Mouse (Mus musculus): ENCODE data around the gene Faap100. TPM values are rescaled to one million over a fixed set of nuclear protein-coding genes. Genes with fewer than 3 reads are reported as not detected.

The Faap100 gene
- total RNA-seq, 1 experiment, result 27.2 TPM

DNA sequence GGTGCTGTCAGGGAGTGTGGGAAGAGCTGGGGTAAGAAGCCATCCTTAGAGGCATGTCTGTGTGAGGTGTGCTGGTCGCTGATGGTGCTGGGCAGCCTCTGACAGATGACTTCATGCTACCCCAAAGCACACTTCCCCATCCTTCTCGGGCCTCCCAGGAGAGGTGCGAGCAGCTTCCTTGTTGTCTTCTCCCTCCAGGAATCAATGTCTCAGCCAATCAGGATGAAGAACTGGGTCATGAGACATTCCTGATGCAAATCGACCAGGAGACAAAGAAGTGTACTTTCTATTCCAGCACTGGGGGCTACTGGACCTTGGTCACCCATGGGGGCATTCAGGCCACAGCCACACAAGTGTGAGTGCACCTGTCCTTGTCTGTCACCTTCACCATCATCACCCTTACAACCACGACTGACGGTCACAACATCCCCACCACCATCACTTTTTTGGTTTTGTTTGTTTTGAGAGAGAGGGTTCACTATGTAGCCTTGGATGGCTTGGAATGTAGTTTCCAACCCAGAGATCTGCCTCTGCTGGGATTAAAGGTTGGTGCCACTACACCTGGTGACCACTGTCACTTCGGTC lies 12.0 kb downstream of the Faap100 start:
- in situ Hi-C loops (cut with MboI; ENCODE audit: low sequenced_read_pairs in 2 of 2, unreplicated experiment in 2 of 2), result no loop called here
- DNase-seq (ENCODE audit: low read depth, low spot score), result no peak
- Histone ChIP-seq H3K4me1 (ENCODE audit: control insufficient read depth in 2 of 2, insufficient read depth in 2 of 2, low read length in 2 of 2, poor library complexity in 1 of 2) (peaks cover 0 to 28% of the 10 kb centered on the region in 2 experiments; a peak in 1 of 4 replicates), H3K9me3 (ENCODE audit: control insufficient read depth, insufficient read depth, low read depth, low read length) (no peaks in the 10 kb centered on the region), H3K9ac (ENCODE audit: insufficient read depth, low read depth, low read length, poor library complexity, severe bottlenecking) (no peak overlapping the region), H3K27ac (ENCODE audit: insufficient read depth, low read depth, low read length, poor library complexity, severe bottlenecking) (no peak overlapping the region), H3K36me3 (ENCODE audit: control insufficient read depth, insufficient read depth, low read length, poor library complexity, severe bottlenecking) (no peaks in the 10 kb centered on the region; the same call in 1 of the 2 replicates), H3K4me3 (ENCODE audit: insufficient read depth in 1 of 2, low read depth in 1 of 2, low read length in 2 of 2, poor library complexity in 1 of 2, severe bottlenecking in 1 of 2) (no peak overlapping the region)
- no peak for TF ChIP-seq MAFK (IDR thresholded peaks at IDR 0.05; ENCODE audit: insufficient read depth, low read depth, low read length)
- TF ChIP-seq HCFC1 (IDR thresholded peaks at IDR 0.05; ENCODE audit: borderline replicate concordance, insufficient read depth, low read length), result no peak

- no peak overlapping the region for H3K27ac ChIP-seq (ENCODE audit: insufficient read depth, low read depth, low read length, poor library complexity, severe bottlenecking)
- no peak overlapping the region for H3K4me3 ChIP-seq (ENCODE audit: insufficient read depth in 1 of 2, low read depth in 1 of 2, low read length in 2 of 2, poor library complexity in 1 of 2, severe bottlenecking in 1 of 2)
- no peak for TF ChIP-seq CHD2 (IDR thresholded peaks at IDR 0.05; ENCODE audit: low read depth, low read length)
- TF ChIP-seq ZNF384 (IDR thresholded peaks at IDR 0.05; ENCODE audit: low read depth, low read length), result no peak
- TF ChIP-seq MAFK (IDR thresholded peaks at IDR 0.05; ENCODE audit: insufficient read depth, low read depth, low read length), result no peak
- TF ChIP-seq HCFC1 (IDR thresholded peaks at IDR 0.05; ENCODE audit: borderline replicate concordance, insufficient read depth, low read length), result no peak
- TF ChIP-seq ZC3H11A (IDR thresholded peaks at IDR 0.05; ENCODE audit: borderline replicate concordance, low read depth, low read length), result no peak
- no peaks in the 10 kb centered on the region for H3K36me3 ChIP-seq (ENCODE audit: control insufficient read depth, insufficient read depth, low read length, poor library complexity, severe bottlenecking)
- no peak overlapping the region for H3K9ac ChIP-seq (ENCODE audit: insufficient read depth, low read depth, low read length, poor library complexity, severe bottlenecking)
- no peak for DNase-seq (ENCODE audit: low read depth, low spot score)
- H3K9me3 ChIP-seq (ENCODE audit: control insufficient read depth, insufficient read depth, low read depth, low read length), result no peaks in the 10 kb centered on the region
- in situ Hi-C loops (cut with MboI; ENCODE audit: low sequenced_read_pairs in 2 of 2, unreplicated experiment in 2 of 2), result no loop called here
- H3K4me1 ChIP-seq (ENCODE audit: control insufficient read depth in 2 of 2, insufficient read depth in 2 of 2, low read length in 2 of 2, poor library complexity in 1 of 2), result peaks cover 0 to 29% of the 10 kb centered on the region in 2 experiments; a peak in 1 of 4 replicates
Observed at GRCm38 (mm10) chr11:120362891-120363290, 15.7 kb downstream of the Faap100 start.

DNA sequence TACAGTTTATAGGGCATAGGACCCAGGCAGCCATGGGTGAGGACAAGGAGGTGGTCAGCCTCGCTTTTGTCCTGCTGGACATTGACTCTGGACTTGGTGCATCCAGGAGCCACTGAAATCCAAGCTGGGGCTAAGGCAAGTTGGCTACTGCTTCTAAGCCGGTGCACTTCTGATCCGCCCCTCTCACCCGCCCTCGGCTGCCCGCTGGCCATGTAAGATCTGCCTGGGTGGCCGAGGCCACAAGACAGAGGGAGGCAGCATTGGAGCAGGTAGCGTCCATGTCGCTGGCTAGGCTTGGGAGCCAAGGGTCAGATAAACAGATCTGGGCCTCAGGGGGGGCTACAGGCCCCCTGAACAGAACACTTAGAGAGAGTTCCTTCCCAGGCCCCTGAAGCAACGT lies 17.3 kb downstream of the Faap100 start, which contains the start of gene Fscn2:
Fscn2 (plus strand) TSS at position 240 of the 400 bp plus-strand sequence.
- in situ Hi-C loops (cut with MboI; ENCODE audit: low sequenced_read_pairs in 2 of 2, unreplicated experiment in 2 of 2), result no loop called here
- Histone ChIP-seq H3K4me3 (ENCODE audit: insufficient read depth in 1 of 2, low read depth in 1 of 2, low read length in 2 of 2, poor library complexity in 1 of 2, severe bottlenecking in 1 of 2) (no peak within 1 kb of the TSS), H3K36me3 (ENCODE audit: control insufficient read depth, insufficient read depth, low read length, poor library complexity, severe bottlenecking) (no peaks in the 10 kb centered on the region), H3K9ac (ENCODE audit: insufficient read depth, low read depth, low read length, poor library complexity, severe bottlenecking) (no peak within 1 kb of the TSS), H3K9me3 (ENCODE audit: control insufficient read depth, insufficient read depth, low read depth, low read length) (no peaks in the 10 kb centered on the region), H3K27ac (ENCODE audit: insufficient read depth, low read depth, low read length, poor library complexity, severe bottlenecking) (no peak within 1 kb of the TSS), H3K4me1 (ENCODE audit: control insufficient read depth in 2 of 2, insufficient read depth in 2 of 2, low read length in 2 of 2, poor library complexity in 1 of 2) (peaks cover 0 to 17% of the 10 kb centered on the region in 2 experiments; a peak in 1 of 4 replicates)
- no peak for DNase-seq (ENCODE audit: low read depth, low spot score)
- TF ChIP-seq MAFK (IDR thresholded peaks at IDR 0.05; ENCODE audit: insufficient read depth, low read depth, low read length), result no peak

DNA sequence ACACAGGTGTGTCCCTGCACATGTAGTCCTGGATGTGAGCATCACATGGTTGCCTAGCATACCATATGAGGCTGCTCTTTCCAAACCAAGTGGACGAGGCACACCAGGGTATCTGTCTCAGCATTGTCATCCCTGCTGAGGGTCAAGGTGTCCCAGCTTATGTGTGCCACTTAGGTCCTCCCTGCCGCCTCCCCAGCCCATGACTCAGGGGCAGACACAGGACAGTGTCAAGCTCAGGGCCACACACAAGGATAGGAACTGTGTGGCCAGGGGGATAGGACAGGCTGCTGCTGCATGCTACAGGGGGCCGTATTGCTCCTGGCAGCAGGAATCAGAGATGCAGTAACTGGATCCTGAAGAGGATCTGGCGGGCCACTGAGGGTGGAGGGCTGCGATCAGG lies 17.8 kb downstream of the Faap100 start:
- no peak overlapping the region for H3K9ac ChIP-seq (ENCODE audit: insufficient read depth, low read depth, low read length, poor library complexity, severe bottlenecking)
- in situ Hi-C loops (cut with MboI; ENCODE audit: low sequenced_read_pairs in 2 of 2, unreplicated experiment in 2 of 2), result no loop called here
- DNase-seq (ENCODE audit: low read depth, low spot score), result no peak
- peaks cover 0 to 13% of the 10 kb centered on the region in 2 experiments; a peak in 1 of 4 replicates for H3K4me1 ChIP-seq (ENCODE audit: control insufficient read depth in 2 of 2, insufficient read depth in 2 of 2, low read length in 2 of 2, poor library complexity in 1 of 2)
- no peak overlapping the region for H3K4me3 ChIP-seq (ENCODE audit: insufficient read depth in 1 of 2, low read depth in 1 of 2, low read length in 2 of 2, poor library complexity in 1 of 2, severe bottlenecking in 1 of 2)
- TF ChIP-seq ZNF384 (IDR thresholded peaks at IDR 0.05; ENCODE audit: low read depth, low read length), result no peak
- TF ChIP-seq HCFC1 (IDR thresholded peaks at IDR 0.05; ENCODE audit: borderline replicate concordance, insufficient read depth, low read length), result no peak
- TF ChIP-seq CHD2 (IDR thresholded peaks at IDR 0.05; ENCODE audit: low read depth, low read length), result no peak
- TF ChIP-seq MAFK (IDR thresholded peaks at IDR 0.05; ENCODE audit: insufficient read depth, low read depth, low read length), result no peak
- TF ChIP-seq ZC3H11A (IDR thresholded peaks at IDR 0.05; ENCODE audit: borderline replicate concordance, low read depth, low read length), result no peak
- no peak overlapping the region for H3K27ac ChIP-seq (ENCODE audit: insufficient read depth, low read depth, low read length, poor library complexity, severe bottlenecking)
- H3K9me3 ChIP-seq (ENCODE audit: control insufficient read depth, insufficient read depth, low read depth, low read length), result no peaks in the 10 kb centered on the region
- H3K36me3 ChIP-seq (ENCODE audit: control insufficient read depth, insufficient read depth, low read length, poor library complexity, severe bottlenecking), result no peaks in the 10 kb centered on the region

GRCm38 (mm10) chr11:120360062-120360461 lies 18.5 kb downstream of the Faap100 start:
- H3K36me3 ChIP-seq (ENCODE audit: control insufficient read depth, insufficient read depth, low read length, poor library complexity, severe bottlenecking), result no peaks in the 10 kb centered on the region
- TF ChIP-seq CHD2 (IDR thresholded peaks at IDR 0.05; ENCODE audit: low read depth, low read length) (no peak), ZNF384 (IDR thresholded peaks at IDR 0.05; ENCODE audit: low read depth, low read length) (no peak), HCFC1 (IDR thresholded peaks at IDR 0.05; ENCODE audit: borderline replicate concordance, insufficient read depth, low read length) (no peak), MAFK (IDR thresholded peaks at IDR 0.05; ENCODE audit: insufficient read depth, low read depth, low read length) (no peak), ZC3H11A (IDR thresholded peaks at IDR 0.05; ENCODE audit: borderline replicate concordance, low read depth, low read length) (no peak)
- H3K4me1 ChIP-seq (ENCODE audit: control insufficient read depth in 2 of 2, insufficient read depth in 2 of 2, low read length in 2 of 2, poor library complexity in 1 of 2), result peaks cover 0 to 9% of the 10 kb centered on the region in 2 experiments; a peak in 1 of 4 replicates
- no peak overlapping the region for H3K4me3 ChIP-seq (ENCODE audit: insufficient read depth in 1 of 2, low read depth in 1 of 2, low read length in 2 of 2, poor library complexity in 1 of 2, severe bottlenecking in 1 of 2)
- H3K9ac ChIP-seq (ENCODE audit: insufficient read depth, low read depth, low read length, poor library complexity, severe bottlenecking), result no peak overlapping the region
- in situ Hi-C loops (cut with MboI; ENCODE audit: low sequenced_read_pairs in 2 of 2, unreplicated experiment in 2 of 2), result no loop called here
- H3K9me3 ChIP-seq (ENCODE audit: control insufficient read depth, insufficient read depth, low read depth, low read length), result no peaks in the 10 kb centered on the region
- no peak overlapping the region for H3K27ac ChIP-seq (ENCODE audit: insufficient read depth, low read depth, low read length, poor library complexity, severe bottlenecking)
- DNase-seq (ENCODE audit: low read depth, low spot score), result no peak
